Mouse (Mus musculus) layer of hippocampus, postnatal 25 days (tissue): ENCODE results near the gene Zfp36l2. TPM values are rescaled to one million over a fixed set of nuclear protein-coding genes. Genes with fewer than 3 reads are reported as not detected.
"Not testable (repeated sequence)": the region's sequence is repeated elsewhere in the genome, so short reads cannot be mapped to it uniquely, and the experiment has no call there.

Experiments used
- DNase-seq, 2 experiments: peaks; one replicate each; pipeline ENCODE4 v3.0.0; 2022; ENCODE audit warnings: mixed read lengths in 2 of 2, low spot score in 1 of 2; ENCODE audit errors: extremely low spot score in 1 of 2
- total RNA-seq, 2 experiments: library from RNA; stranded (reverse); gene quantifications; 2 replicates each; pipeline ENCODE4 v1.2.3; 2021

The Zfp36l2 gene
- total RNA-seq, result 10 to 100 TPM; 26.6 to 28.7 TPM

GRCm38 (mm10) chr17:84187727-84188373, at the start of gene Zfp36l2:
Gene Zfp36l2, minus strand, starts transcription at chr17:84187947.
- DNase-seq, result peak; percentile 69 to 71

GRCm38 (mm10) chr17:84236781-84237557, 49.2 kb upstream of the Zfp36l2 start:
- no peak for DNase-seq

- DNase-seq, result no peak
These were observed 47.7 kb upstream of the Zfp36l2 start for GRCm38 (mm10) chr17:84235399-84235928.

GRCm38 (mm10) chr17:84234785-84235184, 47.0 kb upstream of the Zfp36l2 start:
- DNase-seq, result not testable (repeated sequence)

- DNase-seq, result no peak
These were observed 46.0 kb upstream of the Zfp36l2 start for GRCm38 (mm10) chr17:84233758-84234157.

- DNase-seq, result no peak
These were observed 43.6 kb upstream of the Zfp36l2 start for GRCm38 (mm10) chr17:84231361-84231760.

GRCm38 (mm10) chr17:84228223-84228622, 40.5 kb upstream of the Zfp36l2 start:
- DNase-seq, result no peak

- DNase-seq, result no peak
These were observed 38.9 kb upstream of the Zfp36l2 start for GRCm38 (mm10) chr17:84226681-84227080.

- no peak for DNase-seq
These were observed 38.5 kb upstream of the Zfp36l2 start for GRCm38 (mm10) chr17:84226231-84226630.

- no peak for DNase-seq
These were observed 36.6 kb upstream of the Zfp36l2 start for GRCm38 (mm10) chr17:84224217-84224887.

GRCm38 (mm10) chr17:84218841-84219240, 31.1 kb upstream of the Zfp36l2 start:
- DNase-seq, result not testable (repeated sequence)

- no peak for DNase-seq
These were observed 29.9 kb upstream of the Zfp36l2 start for GRCm38 (mm10) chr17:84217696-84218095.

- DNase-seq, result no peak
These were observed 27.7 kb upstream of the Zfp36l2 start for GRCm38 (mm10) chr17:84215264-84215960.

- DNase-seq, result no peak
These were observed 25.7 kb upstream of the Zfp36l2 start for GRCm38 (mm10) chr17:84213464-84213863.

GRCm38 (mm10) chr17:84207611-84208010, 19.9 kb upstream of the Zfp36l2 start:
- DNase-seq, result no peak

- no peak for DNase-seq
These were observed 18.5 kb upstream of the Zfp36l2 start for GRCm38 (mm10) chr17:84206239-84206638.

GRCm38 (mm10) chr17:84204962-84205361, 17.2 kb upstream of the Zfp36l2 start:
- no peak for DNase-seq

GRCm38 (mm10) chr17:84203340-84203739, 15.6 kb upstream of the Zfp36l2 start:
- DNase-seq, result no peak

GRCm38 (mm10) chr17:84201183-84201582, 13.4 kb upstream of the Zfp36l2 start:
- no peak for DNase-seq

- DNase-seq, result no peak
These were observed 10.2 kb upstream of the Zfp36l2 start for GRCm38 (mm10) chr17:84197912-84198344.
